Mouse (Mus musculus): Measurements from ENCODE around the gene 4921504E06Rik. TPM values are rescaled to one million over a fixed set of nuclear protein-coding genes. Genes with fewer than 3 reads are reported as not detected.

Gene 4921504E06Rik
- polyA plus RNA-seq, 1 experiment: 0.12 TPM

GRCm38 (mm10) chr2:19416066-19416465, 137.6 kb downstream of the 4921504E06Rik start:
- TF ChIP-seq CTCF (IDR thresholded peaks at IDR 0.05; ENCODE audit: borderline replicate concordance, extremely low read depth, insufficient read depth, insufficient read length) (no peak), POLR2A (IDR thresholded peaks at IDR 0.05; ENCODE audit: borderline replicate concordance, extremely low read depth, insufficient read depth, insufficient read length, poor library complexity, severe bottlenecking) (no peak)
- no peak for DNase-seq (ENCODE audit: low read depth)

GRCm38 (mm10) chr2:19415063-19415521, 138.6 kb downstream of the 4921504E06Rik start:
- DNase-seq (ENCODE audit: low read depth): peak; percentile 91
- TF ChIP-seq CTCF (IDR thresholded peaks at IDR 0.05; ENCODE audit: borderline replicate concordance, extremely low read depth, insufficient read depth, insufficient read length) (peak; percentile 55; the same call in 1 of the 2 replicates), POLR2A (IDR thresholded peaks at IDR 0.05; ENCODE audit: borderline replicate concordance, extremely low read depth, insufficient read depth, insufficient read length, poor library complexity, severe bottlenecking) (no peak)

- peak; percentile 76 for DNase-seq (ENCODE audit: low read depth)
- no peak for TF ChIP-seq POLR2A (IDR thresholded peaks at IDR 0.05; ENCODE audit: borderline replicate concordance, extremely low read depth, insufficient read depth, insufficient read length, poor library complexity, severe bottlenecking)
- TF ChIP-seq CTCF (IDR thresholded peaks at IDR 0.05; ENCODE audit: borderline replicate concordance, extremely low read depth, insufficient read depth, insufficient read length): peak; percentile 88
Observed at GRCm38 (mm10) chr2:19414222-19414965, 139.3 kb downstream of the 4921504E06Rik start.

Other genes with a start within 250 kb of the 4921504E06Rik start
- gene Msrb2, start 182.5 kb downstream of the 4921504E06Rik start, polyA plus RNA-seq (2012; rRNA removed): 7.0 and 7.4 TPM in 2 replicates
- gene Ptf1a, start 108.3 kb downstream of the 4921504E06Rik start, polyA plus RNA-seq (2012; rRNA removed): 0.61 and 1.2 TPM in 2 replicates
- 2.2 and 2.5 TPM in 2 replicates for gene Otud1, start 103.8 kb upstream of the 4921504E06Rik start, polyA plus RNA-seq (2012; rRNA removed)